Mouse (Mus musculus) retina, embryonic 14.5 days (tissue): ENCODE measurements around the gene Mamstr.
"Not testable (repeated sequence)": the region's sequence is repeated elsewhere in the genome, so short reads cannot be mapped to it uniquely, and the experiment has no call there.

Experiments used
- DNase-seq: peaks from one replicate; pipeline ENCODE4 v3.0.0-alpha.2; 2015; ENCODE audit warnings: low spot score

The Mamstr gene

DNA sequence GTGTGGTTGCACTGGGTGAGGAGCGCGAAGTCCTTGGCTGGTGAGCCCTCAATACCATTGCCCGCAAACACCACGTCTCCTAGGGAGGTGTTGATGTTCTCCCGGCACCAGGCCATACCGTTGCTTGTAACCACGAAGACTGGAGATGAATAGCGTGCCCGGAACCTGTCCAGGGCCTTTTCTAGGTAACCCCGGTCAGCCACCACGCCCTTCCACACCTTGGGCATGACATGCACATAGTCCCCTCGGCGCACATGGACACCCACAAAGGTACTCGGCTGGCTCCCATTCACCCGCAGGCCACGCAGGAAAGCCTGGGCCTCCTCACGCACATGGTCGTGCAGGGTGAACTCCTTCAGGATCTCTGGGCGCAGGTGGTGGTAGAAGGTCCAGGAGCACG, 10.7 kb downstream of the Mamstr start:
- not testable (repeated sequence) for DNase-seq

- DNase-seq = peak; percentile 25
Observed at GRCm38 (mm10) chr7:45654424-45655047, 14.8 kb downstream of the Mamstr start.

GRCm38 (mm10) chr7:45660746-45661478, 21.1 kb downstream of the Mamstr start:
- DNase-seq = no peak

DNA sequence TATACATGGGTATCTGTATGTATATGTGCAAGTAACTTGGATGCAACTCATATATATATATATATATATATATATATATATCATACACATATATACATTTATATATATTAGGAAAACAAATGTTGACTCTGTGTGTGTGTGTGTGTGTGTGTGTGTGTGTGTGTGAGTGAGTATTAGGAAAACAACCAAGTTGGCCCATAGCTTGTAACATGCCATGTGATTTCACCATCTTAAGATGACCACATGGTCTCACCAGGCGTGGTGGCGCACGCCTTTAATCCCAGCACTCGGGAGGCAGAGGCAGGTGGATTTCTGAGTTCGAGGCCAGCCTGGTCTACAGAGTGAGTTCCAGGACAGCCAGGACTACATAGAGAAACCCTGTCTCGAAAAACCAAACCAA, 21.9 kb downstream of the Mamstr start:
- not testable (repeated sequence) for DNase-seq

GRCm38 (mm10) chr7:45665303-45666138, 25.7 kb downstream of the Mamstr start:
- DNase-seq = no peak

DNA sequence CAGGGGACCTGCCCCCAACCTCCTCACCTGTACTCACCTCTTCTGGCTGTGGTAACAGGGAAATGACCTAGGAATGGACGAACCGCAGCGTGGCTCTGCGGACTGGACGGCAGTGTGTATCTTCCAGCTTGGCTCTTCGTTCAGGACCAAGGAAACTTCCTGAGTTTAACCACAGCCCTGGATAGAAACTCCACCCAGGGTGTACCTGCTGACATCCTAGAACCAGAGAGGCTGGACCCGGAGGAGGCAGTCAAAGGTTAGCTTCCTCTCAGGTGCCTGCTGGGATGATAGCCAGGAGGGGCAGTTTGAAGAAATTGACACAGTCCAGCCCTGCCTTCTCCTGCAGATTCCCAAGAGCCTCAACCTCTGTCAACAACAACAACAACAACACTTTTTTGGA, 26.4 kb downstream of the Mamstr start, which contains the start of gene Fut2:
Gene Fut2, minus strand, starts transcription at position 234 of the 400 bp plus-strand sequence.
- no peak for DNase-seq

DNA sequence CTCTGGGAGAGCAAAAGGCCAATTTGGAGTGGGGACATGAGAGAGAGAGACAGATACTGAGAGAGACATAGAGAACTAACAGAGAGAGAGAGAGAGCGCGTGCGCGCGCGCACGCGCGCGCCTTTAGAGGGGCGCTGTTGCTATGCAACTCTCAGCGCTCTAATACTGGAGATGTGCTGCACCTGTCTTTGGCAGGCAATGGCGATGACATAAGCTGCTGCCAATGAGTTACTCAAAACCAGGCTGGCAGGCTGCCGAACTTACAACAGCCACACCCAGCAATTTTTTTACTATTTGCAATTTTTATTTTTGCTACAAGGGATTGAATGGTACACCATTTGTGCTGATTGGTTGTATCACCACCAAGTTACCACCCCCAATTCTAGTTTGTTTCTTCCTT, 28.0 kb downstream of the Mamstr start:
- no peak for DNase-seq

- DNase-seq = no peak
Observed at GRCm38 (mm10) chr7:45668921-45669320, 29.1 kb downstream of the Mamstr start.

DNA sequence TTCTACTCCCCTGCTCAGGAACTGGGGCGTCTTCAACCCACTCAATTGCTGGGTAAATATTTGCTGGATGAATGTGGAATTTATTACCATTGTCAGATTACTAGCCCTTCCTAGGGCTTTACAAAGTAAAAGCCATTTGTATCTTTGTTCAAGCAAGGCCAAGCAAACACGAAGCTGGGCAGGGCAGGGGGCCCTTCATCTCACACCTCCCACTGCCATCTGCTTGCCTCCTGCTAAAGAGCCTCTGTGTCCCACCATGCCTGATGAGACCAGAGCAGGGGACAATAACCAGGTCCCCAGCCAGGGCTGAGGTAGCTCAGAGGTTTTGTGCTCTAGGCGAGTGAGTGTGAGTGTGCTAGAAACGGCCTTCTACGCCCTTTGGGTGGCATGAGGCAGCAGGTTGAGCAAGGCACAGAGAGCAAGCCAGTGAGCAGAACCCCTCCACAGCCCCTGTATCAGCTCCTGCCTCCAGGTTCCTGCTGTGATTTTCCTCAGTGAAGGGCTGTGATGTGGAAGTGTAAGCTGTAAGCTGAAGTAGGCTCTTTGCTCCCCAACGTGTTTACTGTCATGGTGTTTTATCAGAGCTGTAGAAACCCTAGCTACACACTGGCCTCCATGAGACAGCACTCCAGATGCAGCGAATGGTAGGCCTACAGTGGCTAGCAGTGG, 38.0 kb downstream of the Mamstr start:
- no peak for DNase-seq

- no peak for DNase-seq
Observed at GRCm38 (mm10) chr7:45678513-45678912, 38.7 kb downstream of the Mamstr start.

DNA sequence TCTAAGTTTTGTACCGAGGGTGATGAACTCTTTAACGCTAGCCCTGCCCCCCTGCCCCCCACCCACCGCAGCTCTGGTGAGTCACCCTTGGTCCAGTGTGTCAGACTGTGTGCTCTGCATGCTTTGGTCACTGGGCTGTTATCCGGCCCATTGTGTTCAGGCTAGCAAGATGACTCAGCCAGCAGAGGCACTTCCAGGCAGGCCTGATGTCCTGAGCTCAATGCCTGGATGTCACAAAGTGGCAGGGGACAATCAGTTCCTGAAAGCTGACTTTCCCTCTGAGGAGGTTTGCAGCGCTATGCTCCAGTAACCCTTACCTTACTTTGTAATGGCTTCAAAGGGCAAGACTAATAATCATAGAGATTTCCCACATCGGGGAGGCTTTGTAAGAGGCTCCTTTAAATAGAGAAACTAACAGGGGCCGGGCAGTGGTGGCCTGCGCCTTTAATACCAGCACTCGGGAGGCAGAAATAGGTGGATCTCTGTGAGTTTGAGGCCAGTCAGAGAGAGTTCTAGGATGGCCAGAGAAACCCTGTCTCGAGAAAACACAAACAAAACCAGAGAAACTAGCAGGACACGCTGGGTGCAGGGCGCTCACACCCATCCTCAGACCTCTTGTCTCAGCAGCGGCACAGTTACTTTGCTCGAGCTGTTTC, 40.3 kb downstream of the Mamstr start:
- DNase-seq = no peak

DNA sequence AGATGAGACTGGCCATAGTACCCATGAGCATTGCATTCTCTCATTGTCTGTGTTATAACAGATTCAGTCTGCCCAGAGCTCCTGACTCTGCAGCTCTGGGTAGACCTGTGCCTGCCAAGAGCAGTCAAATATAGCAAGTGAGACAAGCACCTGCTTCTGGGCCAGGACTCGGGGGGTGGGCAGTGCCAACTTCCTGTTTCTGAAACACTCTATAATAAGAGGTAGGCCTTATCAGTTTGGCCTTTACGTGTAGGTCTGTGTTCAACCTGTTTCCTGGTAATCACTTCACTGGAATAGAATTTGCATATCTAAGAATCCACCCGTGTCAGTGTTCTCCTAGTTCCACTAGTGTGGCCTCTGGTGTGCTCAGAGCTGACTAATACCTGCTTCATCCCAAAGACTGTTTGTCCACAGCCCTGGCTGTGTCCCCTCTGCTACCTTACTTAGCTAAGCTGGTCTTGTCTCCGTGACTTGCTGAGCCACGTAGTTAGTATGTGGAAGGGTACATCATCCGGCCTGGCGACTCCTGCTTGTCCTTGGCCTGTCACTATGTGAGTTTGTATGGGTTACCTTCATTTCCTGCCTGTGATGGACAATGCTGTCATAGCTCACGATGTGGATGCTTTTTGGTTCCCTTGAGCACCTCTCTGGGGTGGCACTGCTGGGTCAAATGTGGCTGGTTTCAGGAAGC, 41.4 kb downstream of the Mamstr start:
- no peak for DNase-seq

- peak; percentile 96 for DNase-seq
Observed at GRCm38 (mm10) chr7:45682144-45683126, 42.7 kb downstream of the Mamstr start.

DNA sequence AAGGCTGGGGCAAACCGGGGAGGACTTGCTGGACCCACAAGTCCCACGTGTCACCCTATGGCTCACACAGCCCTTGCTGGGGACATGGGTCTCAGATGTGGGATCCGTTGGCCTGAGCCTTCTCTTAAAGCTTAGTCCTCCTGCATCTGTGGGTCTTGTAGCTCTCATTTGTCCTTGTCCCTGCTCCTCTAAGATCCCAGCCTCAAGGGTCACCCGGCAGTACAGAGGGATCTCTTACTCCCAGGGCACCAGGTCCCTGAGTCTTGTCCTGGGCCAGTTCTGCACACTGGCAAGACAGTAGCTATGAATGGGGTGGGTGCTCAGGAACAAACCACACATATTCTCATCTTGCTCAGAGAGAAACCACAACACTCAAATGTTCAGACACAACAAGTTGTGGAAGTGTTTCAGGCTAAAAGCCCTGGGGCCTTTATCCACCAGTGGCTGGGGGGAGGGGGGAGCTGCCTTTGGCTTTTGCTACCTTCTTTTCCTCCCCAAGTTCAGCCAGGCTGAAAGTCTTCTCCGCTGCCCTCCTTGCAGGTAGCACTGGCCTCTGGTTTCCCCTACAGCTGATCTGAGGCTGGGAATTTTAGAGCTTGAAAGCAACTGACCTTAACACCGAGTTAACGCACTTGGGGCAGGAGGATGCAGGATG, 43.7 kb downstream of the Mamstr start, which contains the start of gene Ntn5:
Gene Ntn5, plus strand, starts transcription at position 627 of the 655 bp plus-strand sequence.
- no peak for DNase-seq

DNA sequence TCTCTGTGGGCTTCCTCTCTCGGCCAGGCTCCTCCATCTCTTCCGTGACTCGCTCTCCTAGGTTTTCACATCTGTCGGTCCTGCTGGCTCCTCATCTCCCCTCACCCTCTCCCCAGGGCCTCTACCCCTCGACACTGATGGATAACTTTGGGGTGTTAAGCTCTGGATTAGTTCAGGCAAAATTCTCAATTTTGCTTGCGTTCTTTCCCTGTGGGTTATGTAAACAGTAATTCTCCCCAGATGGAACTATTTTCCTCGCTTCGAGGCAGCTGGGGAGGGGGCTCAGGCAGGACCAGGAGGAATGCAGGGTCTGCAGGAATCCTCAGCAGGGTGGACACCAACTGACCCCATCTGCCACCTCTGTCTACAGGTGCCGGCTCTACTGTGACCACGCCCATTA, 46.0 kb downstream of the Mamstr start:
- DNase-seq = no peak

DNA sequence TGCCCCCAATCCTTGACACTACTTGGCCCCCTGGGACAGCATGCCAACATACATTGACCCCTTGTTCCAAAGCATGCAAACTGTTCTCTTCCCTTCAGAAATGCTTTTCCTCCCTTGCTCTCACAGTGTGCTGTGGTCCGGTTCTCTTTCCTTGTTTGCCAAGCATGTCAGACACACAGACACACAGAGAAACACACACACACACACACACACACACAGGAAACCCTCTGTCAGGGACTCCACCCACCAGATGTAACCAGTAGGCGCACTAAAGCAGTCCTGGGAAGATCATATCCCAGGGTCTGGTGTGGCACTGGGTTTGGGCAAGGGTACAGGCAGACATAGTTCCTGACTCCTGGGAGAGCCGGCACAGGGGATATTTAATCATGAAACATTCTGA, 47.1 kb downstream of the Mamstr start:
- no peak for DNase-seq

GRCm38 (mm10) chr7:45689099-45689498, 49.3 kb downstream of the Mamstr start:
- DNase-seq = no peak

- no peak for DNase-seq
Observed at GRCm38 (mm10) chr7:45689800-45690199, 50.0 kb downstream of the Mamstr start.

DNA sequence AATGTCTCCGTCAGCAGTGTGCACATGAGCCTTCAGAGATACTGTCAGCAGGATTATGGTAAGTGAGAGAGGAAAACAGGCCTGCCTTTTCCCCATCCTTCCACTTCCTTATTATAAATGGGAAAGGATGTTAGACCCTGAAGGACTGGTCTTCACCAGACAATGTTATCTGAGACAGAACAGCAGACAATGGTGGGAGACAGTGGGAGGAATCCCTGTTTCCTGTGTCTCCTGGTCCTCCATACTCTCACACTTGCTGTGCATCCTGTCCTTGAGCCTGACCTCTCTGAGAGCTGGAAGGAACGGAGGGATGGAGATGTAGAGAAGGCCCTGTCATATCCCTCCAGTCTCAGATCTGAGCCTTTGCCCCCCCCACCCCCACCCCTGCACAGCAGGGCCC, 52.6 kb downstream of the Mamstr start:
- no peak for DNase-seq
